Mouse (Mus musculus): ENCODE results near the gene Lmna. TPM values are rescaled to one million over a fixed set of nuclear protein-coding genes. Genes with fewer than 3 reads are reported as not detected.

Gene Lmna
- polyA plus RNA-seq, 1 experiment from 2014 or later: 311 TPM

GRCm38 (mm10) chr3:88537146-88537545 is 27.4 kb upstream of the Lmna start:
- H3K9me3 ChIP-seq: no peaks in the 10 kb centered on the region
- peaks cover 55% of the 10 kb centered on the region for H3K36me3 ChIP-seq
- H3K27me3 ChIP-seq: no peaks in the 10 kb centered on the region
- H3K4me1 ChIP-seq: peaks cover 75% of the 10 kb centered on the region
- 52% methylated on average over 6 of the region's 6 CpGs for WGBS
- H3K4me3 ChIP-seq: peak overlapping the region; percentile 78
- peak overlapping the region; percentile 99 for H3K27ac ChIP-seq
- no peak for ATAC-seq (ENCODE audit: insufficient number of reproducible peaks, insufficient read depth, low FRiP score, low TSS enrichment, low read depth)
- peak overlapping the region; percentile 99 for H3K9ac ChIP-seq
- H3K4me2 ChIP-seq: peak overlapping the region; percentile 84

- Histone ChIP-seq H3K27me3 (no peaks in the 10 kb centered on the region), H3K27ac (peak overlapping the region; percentile 99), H3K4me1 (peaks cover 70% of the 10 kb centered on the region), H3K9me3 (no peaks in the 10 kb centered on the region), H3K4me3 (peak overlapping the region; percentile 78), H3K36me3 (peaks cover 55% of the 10 kb centered on the region), H3K9ac (peak overlapping the region; percentile 99), H3K4me2 (peak overlapping the region; percentile 84)
- no peak for ATAC-seq (ENCODE audit: insufficient number of reproducible peaks, insufficient read depth, low FRiP score, low TSS enrichment, low read depth)
- 4% methylated on average over 64 of the region's 64 CpGs for WGBS
Measured at GRCm38 (mm10) chr3:88536103-88536930, 26.6 kb upstream of the Lmna start.

GRCm38 (mm10) chr3:88535527-88535926 is 25.8 kb upstream of the Lmna start:
- H3K27me3 ChIP-seq: no peaks in the 10 kb centered on the region
- peaks cover 49% of the 10 kb centered on the region for H3K36me3 ChIP-seq
- H3K9ac ChIP-seq: peak overlapping the region; percentile 99
- H3K4me1 ChIP-seq: peaks cover 64% of the 10 kb centered on the region
- H3K9me3 ChIP-seq: no peaks in the 10 kb centered on the region
- no peak for ATAC-seq (ENCODE audit: insufficient number of reproducible peaks, insufficient read depth, low FRiP score, low TSS enrichment, low read depth)
- peak overlapping the region; percentile 84 for H3K4me2 ChIP-seq
- peak overlapping the region; percentile 99 for H3K27ac ChIP-seq
- peak overlapping the region; percentile 78 for H3K4me3 ChIP-seq
- WGBS: 27% methylated on average over 4 of the region's 4 CpGs

- WGBS: 8% methylated on average over 3 of the region's 3 CpGs
- H3K9ac ChIP-seq: peak overlapping the region; percentile 99
- H3K4me3 ChIP-seq: peak overlapping the region; percentile 78
- H3K27ac ChIP-seq: peak overlapping the region; percentile 99
- no peaks in the 10 kb centered on the region for H3K27me3 ChIP-seq
- no peak for ATAC-seq (ENCODE audit: insufficient number of reproducible peaks, insufficient read depth, low FRiP score, low TSS enrichment, low read depth)
- peaks cover 44% of the 10 kb centered on the region for H3K36me3 ChIP-seq
- no peaks in the 10 kb centered on the region for H3K9me3 ChIP-seq
- peak overlapping the region; percentile 84 for H3K4me2 ChIP-seq
- peaks cover 64% of the 10 kb centered on the region for H3K4me1 ChIP-seq
Measured at GRCm38 (mm10) chr3:88535005-88535404, 25.2 kb upstream of the Lmna start.

- Histone ChIP-seq H3K27me3 (no peaks in the 10 kb centered on the region), H3K27ac (peak overlapping the region; percentile 99), H3K4me2 (peak overlapping the region; percentile 84), H3K9ac (peak overlapping the region; percentile 99), H3K36me3 (peaks cover 36% of the 10 kb centered on the region), H3K4me3 (peak overlapping the region; percentile 78), H3K9me3 (no peaks in the 10 kb centered on the region), H3K4me1 (peaks cover 68% of the 10 kb centered on the region)
- ATAC-seq (ENCODE audit: insufficient number of reproducible peaks, insufficient read depth, low FRiP score, low TSS enrichment, low read depth): peak; percentile 1; the same call in 1 of the 2 replicates
- WGBS: 0% methylated on average over 4 of the region's 5 CpGs
Measured at GRCm38 (mm10) chr3:88533706-88534105, 23.9 kb upstream of the Lmna start.

GRCm38 (mm10) chr3:88532689-88533511 is 23.1 kb upstream of the Lmna start:
- Histone ChIP-seq H3K27me3 (no peaks in the 10 kb centered on the region), H3K36me3 (peaks cover 28% of the 10 kb centered on the region), H3K9ac (peak overlapping the region; percentile 99), H3K4me1 (peaks cover 66% of the 10 kb centered on the region), H3K4me3 (peak overlapping the region; percentile 78), H3K27ac (peak overlapping the region; percentile 99), H3K9me3 (no peaks in the 10 kb centered on the region), H3K4me2 (peak overlapping the region; percentile 84)
- peak; percentile 3; the same call in 1 of the 2 replicates for ATAC-seq (ENCODE audit: insufficient number of reproducible peaks, insufficient read depth, low FRiP score, low TSS enrichment, low read depth)
- under 1% methylated on average over 39 of the region's 40 CpGs for WGBS

- Histone ChIP-seq H3K4me3 (peak within 1 kb of the TSS; percentile 78), H3K27me3 (no peaks in the 10 kb centered on the region), H3K36me3 (peaks cover 22% of the 10 kb centered on the region), H3K27ac (peak within 1 kb of the TSS; percentile 99), H3K4me2 (peak within 1 kb of the TSS; percentile 84), H3K9ac (peak within 1 kb of the TSS; percentile 99), H3K9me3 (no peaks in the 10 kb centered on the region), H3K4me1 (peaks cover 66% of the 10 kb centered on the region)
- no peak; the same call in 1 of the 2 replicates for ATAC-seq (ENCODE audit: insufficient number of reproducible peaks, insufficient read depth, low FRiP score, low TSS enrichment, low read depth)
- WGBS: 1% methylated on average over 13 of the region's 31 CpGs
Measured at GRCm38 (mm10) chr3:88532299-88532674, 22.5 kb upstream of the Lmna start, which contains the start of gene Mex3a. Mex3a (plus strand) TSS chr3:88532395.

GRCm38 (mm10) chr3:88531348-88532298 is 21.9 kb upstream of the Lmna start:
- no peaks in the 10 kb centered on the region for H3K27me3 ChIP-seq
- no peaks in the 10 kb centered on the region for H3K9me3 ChIP-seq
- ATAC-seq (ENCODE audit: insufficient number of reproducible peaks, insufficient read depth, low FRiP score, low TSS enrichment, low read depth): peak; percentile 73
- WGBS: under 1% methylated on average over 60 of the region's 63 CpGs
- peaks cover 64% of the 10 kb centered on the region for H3K4me1 ChIP-seq
- peak overlapping the region; percentile 99 for H3K9ac ChIP-seq
- H3K4me2 ChIP-seq: peak overlapping the region; percentile 84
- peaks cover 15% of the 10 kb centered on the region for H3K36me3 ChIP-seq
- peak overlapping the region; percentile 78 for H3K4me3 ChIP-seq
- H3K27ac ChIP-seq: peak overlapping the region; percentile 99

GRCm38 (mm10) chr3:88530082-88530864 is 20.5 kb upstream of the Lmna start:
- Histone ChIP-seq H3K36me3 (peaks cover 2% of the 10 kb centered on the region; the same call in 1 of the 2 replicates), H3K4me3 (peak overlapping the region; percentile 78), H3K9me3 (no peaks in the 10 kb centered on the region), H3K9ac (peak overlapping the region; percentile 99), H3K27me3 (no peaks in the 10 kb centered on the region), H3K4me1 (peaks cover 64% of the 10 kb centered on the region), H3K4me2 (peak overlapping the region; percentile 84), H3K27ac (peak overlapping the region; percentile 99)
- WGBS: 2% methylated on average over 11 of the region's 11 CpGs
- ATAC-seq (ENCODE audit: insufficient number of reproducible peaks, insufficient read depth, low FRiP score, low TSS enrichment, low read depth): no peak

Measured in embryonic facial prominence, embryonic 13.5 days (tissue).